Mouse (Mus musculus) urinary bladder, postnatal 4 days (tissue): ENCODE measurements at regions not wholly inside any gene's neighbourhood (a gene's known extent, or its start where the extent isn't known, plus 50 kb on each side); places are given as distances from the start of the nearest gene placed in this dataset.

Experiments used
- DNase-seq, 2 experiments: peaks; one replicate each; pipeline ENCODE4 v3.0.0; 2021 to 2022; ENCODE audit warnings: low spot score in 2 of 2

DNA sequence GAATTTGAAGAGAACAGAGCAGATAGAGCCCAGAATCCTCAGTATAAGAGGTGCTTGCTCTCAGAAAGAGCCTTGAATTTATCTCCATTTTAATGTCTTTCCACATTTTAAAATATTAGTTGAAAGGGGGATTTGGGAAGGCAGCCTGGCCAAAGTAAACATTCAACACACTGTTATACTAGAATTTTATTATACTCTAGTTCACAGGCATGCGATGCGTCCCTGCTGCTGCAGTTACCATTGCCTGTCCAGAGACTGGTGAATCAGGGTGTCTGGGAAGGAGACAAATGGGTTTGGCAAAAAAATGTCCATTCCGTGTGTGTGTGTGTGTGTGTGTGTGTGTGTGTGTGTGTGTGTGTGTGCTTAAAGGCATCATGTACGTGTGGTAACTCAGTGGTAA, 675.1 kb upstream of the Sox9 start:
- DNase-seq, result peak in 1 of 2 experiments; percentile 21

DNA sequence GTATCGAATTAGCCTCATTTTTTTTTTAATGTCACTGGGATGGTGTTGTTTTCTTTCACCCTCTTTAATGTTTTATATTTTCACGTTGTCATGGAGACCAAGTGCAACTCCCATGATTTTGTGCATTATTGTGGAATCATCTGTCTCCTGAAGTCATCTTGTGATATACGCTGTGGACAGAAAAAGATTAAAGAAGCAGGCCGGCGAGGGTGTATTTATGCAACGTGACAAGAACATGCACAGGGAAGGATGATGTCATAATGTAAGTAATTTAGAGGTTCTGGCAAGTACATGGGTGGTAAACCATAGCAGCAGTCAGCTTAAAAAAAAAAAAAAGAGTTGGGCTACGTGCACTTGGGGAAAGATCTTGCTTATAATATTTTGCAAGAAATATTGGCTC, 674.7 kb upstream of the Sox9 start:
- no peak for DNase-seq

DNA sequence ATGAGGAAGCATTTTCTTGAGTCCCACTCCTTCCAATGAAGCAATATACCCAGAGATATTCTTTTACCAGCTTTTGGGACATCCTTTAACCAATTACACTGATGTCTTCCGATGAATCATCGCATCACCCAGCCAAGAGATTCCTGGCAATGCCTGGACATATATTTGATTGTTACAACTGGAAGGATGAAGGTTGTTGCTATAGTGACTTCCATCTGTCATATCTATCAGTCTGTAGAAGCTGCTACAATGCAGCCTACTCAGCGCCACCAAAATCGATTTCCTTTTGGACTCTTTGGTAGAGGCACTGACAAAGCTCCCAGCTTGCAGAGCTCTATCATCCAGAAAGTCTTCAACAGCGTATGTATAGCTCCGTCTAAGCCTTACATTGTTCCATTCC, 661.0 kb upstream of the Sox9 start:
- DNase-seq, result no peak

DNA sequence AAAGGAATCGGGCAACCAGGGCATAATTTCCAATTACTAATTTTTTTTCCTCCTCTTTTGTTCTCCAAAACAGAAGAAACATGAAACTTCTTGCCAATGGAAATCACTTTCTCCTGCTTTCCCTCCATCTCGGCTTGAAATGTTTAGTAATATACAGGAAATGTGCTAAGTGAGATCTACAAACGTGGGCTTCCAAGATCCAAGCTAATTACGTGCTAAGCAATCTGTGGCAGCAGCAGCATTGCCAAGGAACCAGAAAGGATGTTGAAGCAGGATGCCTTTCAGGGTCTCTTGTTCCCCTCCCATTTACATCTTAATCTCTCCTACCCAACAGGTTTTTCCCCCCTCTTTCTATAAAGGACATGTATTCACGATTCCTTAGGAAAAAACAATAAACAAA, 660.2 kb upstream of the Sox9 start:
- DNase-seq, result no peak

DNA sequence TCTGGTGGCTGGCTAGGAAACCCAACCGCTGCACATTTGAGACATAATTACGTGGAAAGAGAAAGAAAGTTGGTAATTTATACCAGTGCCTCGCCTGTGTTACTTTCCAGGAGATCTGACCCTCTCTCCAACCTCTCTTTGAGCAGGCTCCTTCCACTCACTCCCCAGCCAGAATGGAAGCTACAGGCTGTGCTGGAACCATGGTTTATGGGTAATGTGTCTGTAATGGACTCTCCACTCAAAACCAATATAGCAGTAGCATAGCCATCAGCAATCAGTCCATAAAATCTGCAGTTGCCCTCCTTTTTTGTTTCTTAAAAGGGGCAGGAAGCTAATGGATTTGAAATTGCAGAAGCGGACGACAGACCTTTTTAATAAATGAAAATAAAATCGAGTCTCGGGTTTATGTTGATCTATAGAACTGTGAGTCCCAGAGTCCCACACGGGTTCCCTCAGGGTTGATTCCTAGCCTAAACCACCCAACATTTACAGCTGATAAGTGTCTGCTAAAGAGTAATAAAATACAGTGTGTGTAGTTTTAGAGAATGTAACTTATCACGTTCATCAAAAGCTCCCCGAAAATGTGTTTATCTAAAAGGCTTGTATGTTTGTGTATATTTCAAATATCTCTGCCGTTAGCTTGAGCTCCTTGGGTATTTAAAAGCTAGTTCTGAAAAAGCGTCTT, 656.6 kb upstream of the Sox9 start:
- no peak for DNase-seq

DNA sequence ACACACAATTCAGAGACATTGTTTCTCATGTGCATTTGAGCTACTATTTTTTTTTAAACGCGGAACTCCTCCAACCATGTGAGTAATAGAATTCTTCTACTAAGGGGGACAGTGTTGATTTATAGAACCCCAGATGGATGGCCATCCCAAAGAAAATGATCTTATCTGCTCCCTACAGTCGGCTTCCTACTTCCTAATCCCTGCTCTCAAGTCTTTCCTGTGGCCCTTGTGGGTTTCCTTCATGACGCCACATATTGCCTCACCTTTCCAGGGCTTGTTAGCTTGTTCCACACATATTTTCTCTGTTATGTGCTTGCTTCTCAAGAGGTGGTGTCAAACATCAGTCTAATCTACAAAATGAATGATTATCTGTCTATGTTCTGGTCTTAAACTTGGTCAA, 651.9 kb upstream of the Sox9 start:
- no peak for DNase-seq

DNA sequence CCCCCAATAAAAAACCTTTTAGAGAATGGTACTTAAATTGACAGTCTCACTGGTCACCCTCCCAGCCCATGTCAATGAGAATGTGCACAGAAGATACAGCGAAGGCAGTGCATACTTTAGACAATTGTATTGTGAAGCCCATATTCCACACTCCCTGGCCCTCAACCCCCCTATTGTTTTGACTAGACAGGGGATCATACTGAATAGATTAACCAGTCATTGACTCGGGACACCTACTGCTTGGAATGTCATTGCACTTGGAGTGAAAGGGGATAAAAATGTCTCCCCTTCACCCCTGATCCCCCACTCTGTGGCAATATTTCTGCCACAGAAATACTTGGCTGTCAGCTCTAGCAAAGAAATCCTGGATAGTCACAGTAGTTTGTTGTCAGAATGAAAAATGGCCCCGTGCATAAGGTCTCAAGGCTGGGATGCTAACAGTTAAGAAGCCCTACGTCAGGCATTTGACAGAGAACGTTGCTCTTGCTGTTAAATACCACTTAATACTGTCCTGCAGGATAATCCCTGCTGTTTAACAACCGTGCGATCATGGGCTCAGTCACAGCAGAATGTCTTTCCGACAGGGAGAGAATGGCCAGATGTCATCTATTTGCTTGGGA, 644.5 kb upstream of the Sox9 start:
- DNase-seq, result no peak

DNA sequence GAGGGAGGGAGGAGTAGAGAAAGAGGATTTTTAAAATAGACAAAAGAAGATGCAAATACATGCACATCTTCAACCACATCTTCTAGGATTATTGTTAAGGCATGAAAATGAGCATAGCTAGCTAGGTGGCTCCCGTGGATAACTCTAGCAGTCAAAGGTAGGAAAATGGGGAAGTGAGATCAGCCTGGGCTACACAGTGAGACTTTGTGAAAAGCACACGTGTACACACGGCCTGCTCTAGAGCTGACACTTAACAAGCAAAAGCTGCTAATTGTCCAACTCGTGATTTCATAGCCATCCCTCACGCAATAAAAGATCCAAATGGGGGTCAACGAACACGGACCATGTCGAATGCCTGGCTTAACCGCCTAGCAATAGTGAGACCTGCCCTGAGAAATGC, 642.0 kb upstream of the Sox9 start:
- DNase-seq, result no peak

DNA sequence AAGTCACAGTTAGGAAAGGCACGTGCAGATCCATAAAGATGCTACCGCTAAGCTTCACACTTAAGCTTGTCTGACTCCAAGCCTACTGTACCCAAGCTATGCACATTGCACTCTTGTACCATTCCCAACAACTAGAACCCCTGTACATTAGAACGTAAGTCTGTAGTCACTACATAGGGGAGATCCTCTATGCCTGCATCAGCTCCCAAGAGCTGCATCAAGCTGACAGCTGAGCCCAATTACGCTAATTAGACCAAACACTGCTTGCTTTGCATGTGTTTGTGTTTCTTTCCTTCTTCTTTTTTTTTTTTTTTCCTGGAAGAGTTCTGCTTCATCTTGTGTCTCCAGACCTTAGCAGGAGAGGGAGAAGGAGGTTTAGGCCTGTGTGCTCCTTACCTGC, 641.5 kb upstream of the Sox9 start:
- no peak for DNase-seq

DNA sequence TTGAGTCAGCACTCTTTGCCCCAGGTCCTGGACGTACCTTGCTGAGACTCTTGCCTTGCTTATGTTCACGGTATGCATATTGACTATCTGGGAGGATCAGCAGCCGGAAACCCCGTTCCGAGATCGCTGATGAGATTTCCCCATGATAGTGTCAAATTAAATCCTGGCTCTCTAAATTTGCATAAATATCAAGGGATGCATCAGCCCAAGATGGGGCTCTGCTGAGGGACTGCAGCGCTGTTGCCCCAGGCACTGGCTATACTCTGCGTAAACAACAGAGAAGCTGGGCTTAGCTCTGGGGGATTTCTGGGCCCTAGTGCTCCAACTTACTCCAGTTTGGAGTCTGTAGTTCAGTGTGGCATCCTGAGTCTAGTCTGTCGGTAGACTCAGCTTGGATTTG, 641.1 kb upstream of the Sox9 start:
- DNase-seq, result no peak

DNA sequence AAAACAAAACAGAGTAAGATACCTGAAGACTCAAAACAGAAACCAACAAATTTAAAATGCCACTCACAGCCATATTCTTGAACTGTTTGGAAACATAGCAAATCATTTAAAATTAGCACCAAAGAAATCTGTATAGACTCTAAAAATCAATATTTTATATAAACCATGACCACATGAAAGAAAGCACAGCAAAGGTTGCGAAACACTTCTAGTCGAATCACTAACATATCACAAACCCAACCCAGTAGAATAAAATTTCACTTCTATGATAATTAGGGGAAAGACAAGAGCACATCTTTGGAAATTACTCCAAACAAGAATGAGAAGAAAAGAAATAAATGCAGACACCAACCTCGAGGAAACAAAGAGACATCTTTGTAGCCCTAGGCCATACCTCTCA, 630.0 kb upstream of the Sox9 start:
- DNase-seq, result no peak

DNA sequence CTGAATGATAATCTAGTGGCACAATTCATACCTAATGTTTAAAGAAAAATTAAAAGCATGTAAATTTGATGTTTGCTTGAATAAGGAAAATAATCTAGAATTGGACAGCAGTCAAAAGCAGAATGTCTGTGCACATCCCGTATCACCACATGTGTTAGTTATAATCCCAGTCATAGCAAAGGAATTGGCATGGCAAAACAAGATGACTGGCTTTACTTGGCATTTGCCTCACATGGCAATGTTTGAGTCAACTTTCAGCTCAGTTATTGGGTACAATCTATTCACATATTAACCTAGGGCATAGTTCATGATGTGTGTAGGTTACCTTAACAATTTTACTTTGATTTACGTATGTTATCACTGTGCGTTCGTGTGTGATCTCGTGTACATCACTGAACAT, 628.8 kb upstream of the Sox9 start:
- no peak for DNase-seq

DNA sequence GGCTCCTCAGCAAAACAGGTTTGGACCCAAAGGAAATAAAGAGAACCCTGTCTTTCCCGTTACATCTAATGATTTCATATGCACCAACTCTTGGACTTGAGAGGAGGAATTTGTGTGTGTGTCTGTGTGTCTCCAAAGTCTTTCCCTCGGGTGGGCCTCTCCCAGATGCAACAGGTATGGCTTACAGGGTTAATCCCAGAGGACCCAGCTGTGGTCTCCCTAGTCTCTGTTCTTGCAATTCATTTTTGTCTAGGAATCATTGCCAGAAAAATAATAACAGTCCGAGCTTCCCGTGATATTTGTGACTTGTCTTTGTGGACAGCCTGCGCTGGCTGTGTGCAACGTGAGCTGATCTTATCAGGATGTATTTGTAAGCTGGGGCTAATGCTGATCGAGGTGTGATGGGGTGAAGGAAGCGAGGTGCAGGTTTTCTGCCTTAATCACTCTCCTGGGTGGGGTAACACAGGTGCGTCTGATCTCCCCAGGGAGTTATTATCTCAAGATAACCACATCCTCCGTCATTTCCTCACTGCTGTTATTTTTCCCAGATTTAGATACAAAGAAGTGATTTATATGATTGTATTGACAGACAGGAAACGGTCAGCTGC, 627.2 kb upstream of the Sox9 start:
- no peak for DNase-seq

DNA sequence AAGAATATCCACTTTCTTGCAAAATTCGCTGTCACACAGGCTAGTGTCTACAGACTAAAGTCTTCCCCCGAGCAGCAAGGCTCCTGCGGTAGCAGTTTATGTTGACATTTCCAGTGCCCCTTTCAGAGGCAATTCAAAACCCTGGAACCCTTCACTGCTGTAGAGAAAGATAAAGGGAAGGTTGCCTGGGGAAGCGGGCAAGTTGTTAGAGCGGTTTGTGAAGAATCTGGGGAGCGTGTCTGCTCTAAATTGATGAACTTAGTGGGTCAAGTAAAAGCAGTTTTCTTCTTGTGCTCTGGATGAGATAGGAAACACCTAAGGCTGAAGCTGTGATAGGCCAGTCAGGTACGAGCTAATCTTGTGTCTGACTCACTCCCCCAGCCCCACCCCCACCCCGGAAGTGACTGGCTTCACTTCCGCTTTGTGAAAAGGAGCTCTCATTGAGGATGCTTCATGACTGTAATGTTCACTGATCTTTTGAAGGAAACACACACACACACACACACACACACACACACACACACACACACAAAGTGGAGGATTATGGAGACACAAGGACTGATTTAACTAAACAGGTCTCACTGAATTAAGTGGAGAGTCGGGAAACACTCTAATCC, 626.6 kb upstream of the Sox9 start:
- DNase-seq, result no peak

DNA sequence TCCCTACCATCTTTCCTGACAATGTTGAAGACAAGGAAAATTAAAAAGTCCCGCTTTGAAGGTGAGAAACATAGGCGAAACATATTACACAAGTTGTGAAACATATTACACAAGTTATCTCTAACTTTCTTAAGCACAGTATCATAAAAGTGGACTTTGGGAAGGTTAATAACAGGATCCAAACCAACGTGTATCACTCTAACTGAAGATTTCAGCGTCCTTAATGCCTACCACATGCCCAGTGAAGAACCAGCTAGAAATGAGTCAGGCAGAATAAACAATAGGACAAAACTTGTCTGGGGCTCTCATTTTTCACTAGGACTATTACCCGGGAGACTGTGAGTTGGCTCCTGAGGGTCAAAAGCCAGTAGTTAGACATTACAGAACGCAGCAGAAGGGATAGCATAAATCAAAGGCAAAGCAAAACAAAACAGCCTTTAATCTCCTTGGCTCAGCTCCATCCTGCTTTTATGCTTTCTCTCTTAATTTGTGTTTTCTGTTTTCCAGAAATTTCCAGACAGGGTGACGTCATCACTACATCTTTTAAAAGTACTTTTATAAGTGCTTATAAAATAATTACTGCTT, 618.3 kb upstream of the Sox9 start:
- no peak for DNase-seq

DNA sequence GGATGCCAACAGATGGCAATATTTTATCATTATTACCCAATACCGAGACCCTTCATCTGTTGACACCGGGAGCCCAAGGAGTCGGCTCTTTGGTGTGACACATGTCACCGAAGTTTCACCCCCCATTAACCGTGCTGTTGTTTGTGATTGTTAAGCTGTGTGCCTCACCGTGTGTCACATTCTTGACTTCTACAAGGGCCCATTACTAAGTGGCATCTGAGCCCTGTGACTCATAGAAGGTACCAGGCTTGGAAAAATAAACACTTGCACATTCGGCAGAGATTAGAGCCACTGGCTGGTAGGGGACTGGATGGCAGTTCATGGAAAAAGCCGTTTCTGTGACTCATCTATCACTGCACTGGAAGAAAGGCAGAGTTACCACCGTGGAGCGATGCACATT, 608.4 kb upstream of the Sox9 start:
- DNase-seq, result no peak

DNA sequence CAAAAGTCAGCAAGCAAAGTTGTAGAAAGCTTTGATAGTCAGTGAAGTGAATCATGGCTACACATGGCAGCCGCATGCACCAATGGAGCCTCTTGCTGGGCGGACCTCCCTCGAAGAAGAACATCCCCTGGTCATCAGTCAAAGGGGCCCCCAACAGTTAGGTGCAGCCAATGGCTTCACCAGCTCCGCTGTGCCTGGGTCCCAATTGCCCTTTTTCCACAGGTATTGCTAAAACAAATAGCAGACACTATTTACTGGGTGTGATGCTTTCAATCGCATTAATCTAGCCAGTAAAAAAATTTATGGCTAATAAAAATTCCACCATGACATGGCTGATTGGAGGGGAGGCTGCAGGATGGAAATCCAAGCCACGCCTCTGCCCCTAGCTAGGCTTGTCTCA, 606.7 kb upstream of the Sox9 start:
- no peak for DNase-seq

DNA sequence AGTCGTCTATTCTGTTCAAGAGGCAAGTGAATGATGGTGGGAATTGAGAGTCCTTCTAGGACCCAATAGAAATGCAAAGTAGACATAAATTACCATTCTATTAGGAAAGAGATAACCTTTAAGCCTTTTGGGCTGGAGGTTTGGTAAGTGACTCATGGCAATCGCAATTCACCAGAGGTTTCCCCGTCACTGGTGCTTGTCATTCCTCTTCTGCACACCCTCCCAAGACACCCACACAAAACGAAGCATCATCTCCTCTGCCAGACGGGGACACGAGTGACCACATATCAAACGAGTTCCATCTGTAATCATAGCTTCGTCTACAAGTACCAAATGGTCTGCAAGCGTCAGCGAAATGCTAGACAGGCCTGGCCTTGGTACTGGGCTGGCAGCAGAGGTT, 601.4 kb upstream of the Sox9 start:
- DNase-seq, result no peak

DNA sequence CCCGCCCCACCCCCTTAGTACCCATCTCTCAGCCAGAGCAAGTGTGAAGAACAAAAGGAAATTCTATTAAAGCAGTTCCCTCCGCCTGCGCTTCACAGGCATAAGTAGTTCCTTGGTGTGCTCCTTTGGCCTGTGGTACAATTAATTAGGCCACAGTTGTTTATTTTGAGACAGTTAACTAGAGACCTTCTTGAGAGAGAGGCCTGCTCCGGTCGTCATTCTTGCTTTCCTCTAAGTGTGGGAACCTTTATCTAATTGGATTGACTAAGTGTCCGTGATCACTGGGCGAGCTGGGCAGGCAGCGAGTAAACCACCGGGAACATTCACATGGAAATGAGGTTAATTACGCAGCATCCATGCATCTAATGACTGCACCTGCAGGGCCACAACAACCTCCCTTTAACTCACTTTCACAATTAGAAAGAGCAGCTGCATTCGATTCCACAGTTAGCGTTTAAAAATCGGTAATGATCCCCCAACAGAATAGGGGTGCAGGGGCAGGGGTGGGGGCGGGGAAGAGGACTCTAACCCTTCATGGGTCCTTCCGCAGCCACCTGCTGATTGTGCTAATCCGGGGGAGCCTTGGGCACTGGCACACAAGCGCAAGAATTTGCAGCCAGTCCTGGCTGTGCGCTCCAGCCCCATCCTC, 584.3 kb upstream of the Sox9 start:
- DNase-seq, result no peak

DNA sequence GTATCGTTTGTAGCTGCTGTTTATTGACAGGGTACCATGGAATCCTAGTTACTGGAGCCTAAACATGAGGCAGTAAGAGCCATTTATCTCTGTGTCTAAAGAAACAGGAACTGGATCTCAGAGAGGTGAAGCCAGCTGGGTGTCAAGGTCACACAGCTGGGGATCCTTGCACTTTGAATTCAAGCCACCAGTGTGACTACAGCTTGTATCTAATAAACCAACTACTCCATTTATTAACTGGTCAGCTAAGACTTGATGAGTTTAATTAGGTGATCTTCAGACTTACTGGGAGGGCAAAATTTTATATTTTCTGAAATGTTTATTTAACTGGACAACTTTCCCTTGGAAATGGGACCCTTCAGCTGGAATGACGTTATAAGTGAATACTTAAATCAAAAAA, 577.5 kb upstream of the Sox9 start:
- no peak for DNase-seq

DNA sequence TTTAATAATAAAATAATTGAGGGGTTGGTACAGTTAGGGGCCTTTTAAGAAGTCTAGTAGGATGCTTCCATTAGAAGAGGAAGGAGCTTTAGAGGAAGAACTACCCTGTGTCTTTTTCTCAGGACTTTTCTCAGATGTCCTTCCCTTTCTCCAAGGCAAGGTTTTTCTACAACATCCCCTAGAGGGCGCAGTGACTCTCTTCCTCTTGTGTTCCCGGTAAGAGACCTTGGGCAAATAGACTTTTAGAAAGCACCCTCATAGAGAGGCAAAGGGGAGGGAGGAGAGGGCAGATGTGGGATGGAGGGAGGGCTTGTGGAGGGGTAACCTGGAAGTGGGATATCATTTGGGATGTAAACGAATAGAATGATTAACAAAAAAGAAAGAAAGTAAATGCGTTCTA, 572.6 kb upstream of the Sox9 start:
- DNase-seq, result peak in 1 of 2 experiments; percentile 63

DNA sequence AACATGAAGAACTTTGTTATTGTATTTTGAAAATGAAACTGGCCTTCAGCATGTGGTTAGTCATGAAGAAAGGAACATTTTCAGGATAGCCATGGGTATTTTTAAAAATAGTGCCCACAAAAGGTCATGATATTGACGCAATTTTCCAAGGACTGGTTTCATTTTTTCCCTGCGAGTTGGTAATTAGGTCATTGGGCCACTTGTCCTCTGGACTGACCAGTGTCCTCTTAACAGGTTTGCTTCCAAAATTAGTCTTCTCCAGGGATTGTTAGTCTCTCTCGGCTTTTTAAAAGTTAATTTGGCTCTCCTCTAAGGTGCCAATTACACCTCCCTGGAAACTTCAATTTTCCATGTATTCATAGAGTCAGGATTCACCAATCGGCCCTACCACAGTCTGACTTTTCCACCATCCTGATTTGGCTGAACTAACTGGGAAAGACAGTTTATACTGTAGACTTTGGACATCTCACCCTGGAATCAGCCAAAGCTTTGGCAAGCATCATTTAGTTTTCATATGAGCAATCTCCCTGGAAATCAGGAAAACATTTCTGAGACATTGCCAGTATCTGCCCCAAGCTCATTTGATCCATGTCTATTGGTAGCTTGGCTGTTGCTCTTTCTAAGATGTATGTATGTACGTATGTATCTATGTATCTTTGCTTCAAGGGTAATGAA, 562.8 kb upstream of the Sox9 start:
- no peak for DNase-seq
